Mouse (Mus musculus): Measurements from ENCODE around the gene Vrk3. TPM values are rescaled to one million over a fixed set of nuclear protein-coding genes. Genes with fewer than 3 reads are reported as not detected.
A peak's percentile ranks its signal among the peaks of the same experiment; 100 is the strongest.

Gene Vrk3
- total and polyA plus RNA-seq, 3 experiments = 23.3 to 36.3 (median 26.7) TPM

- intact Hi-C loops (cut with DNase I) = loop anchor here (5.0 kb wide), 1 partner anchor 231 kb away; no protein-coding TSS in a partner anchor
- H3K36me3 ChIP-seq (ENCODE audit: control insufficient read depth, insufficient read depth, low read length) = no peaks in the 10 kb centered on the region
- no peak for TF ChIP-seq CTCF (IDR thresholded peaks at IDR 0.05)
- no peak for TF ChIP-seq POLR2A (IDR thresholded peaks at IDR 0.05; ENCODE audit: insufficient read depth, low read depth, low read length)
- TF ChIP-seq EP300 (IDR thresholded peaks at IDR 0.05; ENCODE audit: insufficient read depth, low read depth, low read length) = no peak
- H3K4me3 ChIP-seq = no peak overlapping the region
- no peak overlapping the region for H3K27ac ChIP-seq
- DNase-seq = no peak
- 63% methylated on average over 6 of the region's 6 CpGs for WGBS
- H3K9ac ChIP-seq (ENCODE audit: low read depth, low read length) = no peak overlapping the region
- no peaks in the 10 kb centered on the region for H3K79me2 ChIP-seq (replicated peaks; ENCODE audit: control insufficient read depth, insufficient read depth, low read length)
- no peaks in the 10 kb centered on the region for H3K27me3 ChIP-seq (ENCODE audit: control insufficient read depth, insufficient read depth, low read length)
- no peaks in the 10 kb centered on the region for H3K4me1 ChIP-seq (ENCODE audit: control insufficient read depth, insufficient read depth, low read length)
Observed at GRCm38 (mm10) chr7:44726343-44726742, 21.9 kb upstream of the Vrk3 start.

- H3K4me1 ChIP-seq (ENCODE audit: control insufficient read depth, insufficient read depth, low read length) = no peaks in the 10 kb centered on the region
- no peak overlapping the region for H3K27ac ChIP-seq
- TF ChIP-seq POLR2A (IDR thresholded peaks at IDR 0.05; ENCODE audit: insufficient read depth, low read depth, low read length) = no peak
- no peak for TF ChIP-seq EP300 (IDR thresholded peaks at IDR 0.05; ENCODE audit: insufficient read depth, low read depth, low read length)
- TF ChIP-seq CTCF (IDR thresholded peaks at IDR 0.05) = no peak
- 61% methylated on average over 5 of the region's 5 CpGs for WGBS
- H3K79me2 ChIP-seq (replicated peaks; ENCODE audit: control insufficient read depth, insufficient read depth, low read length) = no peaks in the 10 kb centered on the region
- intact Hi-C loops (cut with DNase I) = loop anchor here (5.0 kb wide), 1 partner anchor 230 kb away; no protein-coding TSS in a partner anchor
- no peaks in the 10 kb centered on the region for H3K27me3 ChIP-seq (ENCODE audit: control insufficient read depth, insufficient read depth, low read length)
- H3K36me3 ChIP-seq (ENCODE audit: control insufficient read depth, insufficient read depth, low read length) = no peaks in the 10 kb centered on the region
- no peak overlapping the region for H3K9ac ChIP-seq (ENCODE audit: low read depth, low read length)
- no peak for DNase-seq
- H3K4me3 ChIP-seq = no peak overlapping the region
Observed at GRCm38 (mm10) chr7:44727151-44727550, 21.1 kb upstream of the Vrk3 start.

- Histone ChIP-seq H3K4me3 (no peak overlapping the region), H3K36me3 (ENCODE audit: control insufficient read depth, insufficient read depth, low read length) (no peaks in the 10 kb centered on the region), H3K27ac (no peak overlapping the region), H3K4me1 (ENCODE audit: control insufficient read depth, insufficient read depth, low read length) (no peaks in the 10 kb centered on the region), H3K79me2 (replicated peaks; ENCODE audit: control insufficient read depth, insufficient read depth, low read length) (no peaks in the 10 kb centered on the region), H3K9ac (ENCODE audit: low read depth, low read length) (no peak overlapping the region), H3K27me3 (ENCODE audit: control insufficient read depth, insufficient read depth, low read length) (no peaks in the 10 kb centered on the region)
- WGBS = 69% methylated on average over 11 of the region's 11 CpGs
- intact Hi-C loops (cut with DNase I) = loop anchor here (5.0 kb wide), 1 partner anchor 229 kb away; no protein-coding TSS in a partner anchor
- peak in 1 of 2 experiments; percentile 18 for DNase-seq
- TF ChIP-seq EP300 (IDR thresholded peaks at IDR 0.05; ENCODE audit: insufficient read depth, low read depth, low read length) (no peak), CTCF (IDR thresholded peaks at IDR 0.05) (no peak), POLR2A (IDR thresholded peaks at IDR 0.05; ENCODE audit: insufficient read depth, low read depth, low read length) (no peak)
Observed at GRCm38 (mm10) chr7:44728082-44728975, 19.9 kb upstream of the Vrk3 start.

- intact Hi-C loops (cut with DNase I) = no loop called here
Observed at GRCm38 (mm10) chr7:44733723-44734122, 14.5 kb upstream of the Vrk3 start.

GRCm38 (mm10) chr7:44741361-44741760 is 6.9 kb upstream of the Vrk3 start:
- Histone ChIP-seq H3K27ac (no peak overlapping the region), H3K27me3 (ENCODE audit: control insufficient read depth, insufficient read depth, low read length) (no peaks in the 10 kb centered on the region), H3K4me3 (no peak overlapping the region), H3K4me1 (ENCODE audit: control insufficient read depth, insufficient read depth, low read length) (no peaks in the 10 kb centered on the region), H3K36me3 (ENCODE audit: control insufficient read depth, insufficient read depth, low read length) (no peaks in the 10 kb centered on the region), H3K9ac (ENCODE audit: low read depth, low read length) (no peak overlapping the region), H3K79me2 (replicated peaks; ENCODE audit: control insufficient read depth, insufficient read depth, low read length) (no peaks in the 10 kb centered on the region)
- 66% methylated on average over 8 of the region's 8 CpGs for WGBS
- TF ChIP-seq CTCF (IDR thresholded peaks at IDR 0.05) (no peak), EP300 (IDR thresholded peaks at IDR 0.05; ENCODE audit: insufficient read depth, low read depth, low read length) (no peak), POLR2A (IDR thresholded peaks at IDR 0.05; ENCODE audit: insufficient read depth, low read depth, low read length) (no peak)
- no peak for DNase-seq
- intact Hi-C loops (cut with DNase I) = loop anchor here (10.0 kb wide), 2 partner anchors 973 to 1073 kb away; partner anchors contain the start of genes Cyth2, Rpl18 and Sphk2

More at GRCm38 (mm10) chr7:44733723-44734122, 14.5 kb upstream of the Vrk3 start:
- Histone ChIP-seq H3K9ac (ENCODE audit: low read depth, low read length) (no peak overlapping the region), H3K36me3 (ENCODE audit: control insufficient read depth, insufficient read depth, low read length) (no peaks in the 10 kb centered on the region), H3K4me1 (ENCODE audit: control insufficient read depth, insufficient read depth, low read length) (no peaks in the 10 kb centered on the region), H3K79me2 (replicated peaks; ENCODE audit: control insufficient read depth, insufficient read depth, low read length) (no peaks in the 10 kb centered on the region), H3K4me3 (no peak overlapping the region), H3K27ac (no peak overlapping the region), H3K27me3 (ENCODE audit: control insufficient read depth, insufficient read depth, low read length) (no peaks in the 10 kb centered on the region)
- 87% methylated on average over 9 of the region's 9 CpGs for WGBS
- no peak for TF ChIP-seq CTCF (IDR thresholded peaks at IDR 0.05)
- TF ChIP-seq POLR2A (IDR thresholded peaks at IDR 0.05; ENCODE audit: insufficient read depth, low read depth, low read length) = no peak
- TF ChIP-seq EP300 (IDR thresholded peaks at IDR 0.05; ENCODE audit: insufficient read depth, low read depth, low read length) = no peak
- DNase-seq = no peak

- TF ChIP-seq CTCF (IDR thresholded peaks at IDR 0.05) (no peak), POLR2A (IDR thresholded peaks at IDR 0.05; ENCODE audit: insufficient read depth, low read depth, low read length) (no peak), EP300 (IDR thresholded peaks at IDR 0.05; ENCODE audit: insufficient read depth, low read depth, low read length) (no peak)
- no peaks in the 10 kb centered on the region for H3K79me2 ChIP-seq (replicated peaks; ENCODE audit: control insufficient read depth, insufficient read depth, low read length)
- H3K27me3 ChIP-seq (ENCODE audit: control insufficient read depth, insufficient read depth, low read length) = no peaks in the 10 kb centered on the region
- WGBS = 57% methylated on average over 9 of the region's 9 CpGs
- no peak overlapping the region for H3K9ac ChIP-seq (ENCODE audit: low read depth, low read length)
- intact Hi-C loops (cut with DNase I) = loop anchor here (10.0 kb wide), 2 partner anchors 971 to 1071 kb away; partner anchors contain the start of genes Cyth2, Rpl18 and Sphk2
- H3K4me1 ChIP-seq (ENCODE audit: control insufficient read depth, insufficient read depth, low read length) = 0 out of 2 replicates have a peak, but pooled peaks cover 2% of the 10 kb centered on the region
- H3K27ac ChIP-seq = no peak overlapping the region
- no peak overlapping the region for H3K4me3 ChIP-seq
- no peaks in the 10 kb centered on the region for H3K36me3 ChIP-seq (ENCODE audit: control insufficient read depth, insufficient read depth, low read length)
- DNase-seq = no peak
Observed at GRCm38 (mm10) chr7:44744270-44744669, 3.9 kb upstream of the Vrk3 start.
